Mouse (Mus musculus) brain, adult 2 months (tissue): ENCODE data around the gene Slc39a5.

Experiments used
- DNase-seq: peaks from one replicate; pipeline ENCODE4 v3.0.0; 2011; ENCODE audit warnings: low read depth, low spot score

The Slc39a5 gene

GRCm38 (mm10) chr10:128410560-128410845 is 9.5 kb upstream of the Slc39a5 start:
- no peak for DNase-seq

GRCm38 (mm10) chr10:128409692-128410559 is 8.9 kb upstream of the Slc39a5 start:
- peak; percentile 100 for DNase-seq

DNA sequence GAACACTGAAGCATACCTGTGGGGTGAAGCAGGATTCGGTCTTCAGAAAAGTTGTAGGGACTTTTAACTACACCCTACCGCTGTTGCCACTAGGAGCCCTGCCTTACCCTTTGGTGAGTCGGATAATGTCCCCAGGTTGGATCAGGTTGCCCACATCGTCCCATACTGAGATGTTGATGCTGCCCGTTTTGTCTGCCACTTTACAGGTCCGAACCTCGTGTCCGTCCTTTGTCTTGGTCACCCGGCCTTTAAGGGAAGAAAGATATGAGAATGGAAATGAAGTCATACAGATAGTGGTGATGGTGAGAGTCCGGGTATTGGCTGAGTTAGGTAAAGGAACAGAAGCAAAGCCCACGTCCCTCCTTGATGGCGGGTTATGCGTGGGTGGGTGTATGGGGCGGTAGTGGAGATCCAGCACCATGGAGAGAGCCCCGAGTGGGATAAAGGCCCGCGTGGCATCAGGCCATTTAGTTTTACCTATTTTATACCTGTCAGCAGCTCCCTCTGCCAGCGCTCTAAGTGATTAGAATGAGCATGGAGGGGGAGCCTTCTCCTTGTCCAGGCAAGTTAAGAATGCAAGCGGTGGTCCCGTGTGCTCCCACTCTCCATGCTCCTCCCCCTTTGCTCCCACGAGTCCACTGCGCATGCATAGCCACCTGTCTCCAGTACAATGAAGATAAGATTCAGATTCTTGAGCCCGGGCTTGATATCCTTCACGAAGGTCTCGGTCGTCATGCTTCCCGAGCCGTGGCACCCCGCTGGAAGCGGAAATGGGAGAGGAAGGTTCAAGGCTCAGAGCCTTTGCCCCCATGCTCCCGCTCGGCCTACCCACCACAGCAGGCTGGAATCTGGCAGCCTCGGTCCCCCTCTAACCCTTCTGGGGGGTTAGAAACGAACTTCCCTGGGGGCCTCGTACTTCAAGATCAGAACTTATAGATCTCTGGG is 7.8 kb upstream of the Slc39a5 start:
- peak; percentile 67 for DNase-seq

DNA sequence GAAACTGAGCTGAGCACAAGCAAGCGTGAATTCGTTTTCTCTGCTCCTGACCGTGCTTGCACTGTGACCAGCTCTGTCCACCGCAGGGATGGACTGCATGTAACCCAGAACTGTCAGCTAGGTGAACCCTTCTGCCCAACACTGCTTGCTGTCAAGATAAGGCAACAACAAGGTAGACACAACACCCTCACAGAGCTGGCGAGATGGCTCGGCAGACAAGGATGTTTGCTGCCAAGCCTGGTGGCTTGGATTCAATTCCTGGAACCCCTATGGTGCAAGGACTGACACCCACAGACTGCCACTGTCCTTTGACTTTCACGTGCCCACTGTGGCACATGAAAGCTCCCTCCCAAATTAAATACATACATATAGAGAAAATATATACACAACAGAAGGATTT is 2.9 kb upstream of the Slc39a5 start:
- DNase-seq = peak; percentile 82

DNA sequence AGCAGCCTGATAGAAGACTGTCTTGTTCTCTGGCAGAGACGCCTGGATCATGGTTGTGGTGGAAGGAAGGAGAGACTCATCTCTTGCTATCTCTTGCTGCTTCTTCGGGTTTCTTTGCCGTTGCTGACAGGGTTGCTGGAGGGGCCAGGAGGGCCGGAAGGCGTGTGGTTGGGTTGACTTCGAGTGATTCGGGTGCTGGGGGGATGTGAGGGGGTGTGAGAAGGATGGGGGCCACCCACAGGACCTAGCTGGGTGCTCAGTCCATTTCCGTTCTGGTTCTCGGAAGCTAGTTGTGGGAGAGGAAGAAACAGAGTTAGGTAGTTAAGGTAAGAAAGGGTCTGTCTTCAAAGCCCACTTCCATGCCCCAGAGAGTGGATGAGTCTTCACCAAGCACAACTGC is 609 bp upstream of the Slc39a5 start:
- no peak for DNase-seq

- DNase-seq = no peak
These were observed 691 bp downstream of the Slc39a5 start for GRCm38 (mm10) chr10:128400338-128400737.

DNA sequence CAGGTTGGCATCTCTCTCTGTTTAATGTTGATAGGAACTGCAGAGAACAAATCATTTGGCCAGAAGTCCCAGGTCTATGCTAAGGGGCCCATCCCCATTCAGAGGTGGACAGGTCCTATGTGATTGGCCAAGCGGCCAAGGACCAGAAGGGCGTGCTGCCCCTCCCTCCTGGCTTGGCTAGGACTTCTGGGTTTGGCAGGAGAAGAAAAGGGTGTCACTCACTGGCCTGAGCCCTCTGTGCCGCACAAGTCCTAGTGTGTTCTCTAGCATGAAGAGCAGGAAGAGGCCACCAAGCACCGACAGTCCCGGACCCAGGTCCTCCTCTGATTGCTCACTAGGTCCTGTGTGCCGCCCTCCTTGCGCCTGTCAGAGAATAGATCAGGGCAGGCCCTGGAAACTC is 3.6 kb downstream of the Slc39a5 start:
- DNase-seq = peak; percentile 79

GRCm38 (mm10) chr10:128396716-128397264 is 4.2 kb downstream of the Slc39a5 start:
- DNase-seq = no peak

- no peak for DNase-seq
These were observed 4.9 kb downstream of the Slc39a5 start for GRCm38 (mm10) chr10:128396017-128396673.

- DNase-seq = no peak
These were observed 9.2 kb downstream of the Slc39a5 start for GRCm38 (mm10) chr10:128391850-128392249.

DNA sequence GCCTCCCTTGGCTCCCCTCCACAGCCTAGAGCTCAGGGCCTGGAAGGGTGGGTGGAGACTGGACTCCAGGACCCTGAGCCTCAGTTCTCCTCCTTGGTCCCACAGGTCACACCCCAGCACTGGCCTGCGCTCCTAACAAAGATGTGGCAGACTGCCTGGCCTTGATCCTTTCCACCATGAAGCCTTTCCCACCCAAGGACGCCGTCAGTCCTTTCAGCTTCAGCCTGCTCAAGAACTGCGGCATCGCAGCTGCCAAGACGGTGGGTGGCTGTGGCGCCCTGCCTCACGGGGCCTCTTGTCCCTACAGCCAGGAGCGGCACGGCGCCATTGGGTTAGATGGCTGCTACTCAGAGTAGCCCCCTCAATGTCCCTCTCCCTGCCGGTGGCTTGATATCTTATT is 10.7 kb downstream of the Slc39a5 start:
- DNase-seq = no peak

- no peak for DNase-seq
These were observed 11.5 kb downstream of the Slc39a5 start for GRCm38 (mm10) chr10:128389570-128389969.

DNA sequence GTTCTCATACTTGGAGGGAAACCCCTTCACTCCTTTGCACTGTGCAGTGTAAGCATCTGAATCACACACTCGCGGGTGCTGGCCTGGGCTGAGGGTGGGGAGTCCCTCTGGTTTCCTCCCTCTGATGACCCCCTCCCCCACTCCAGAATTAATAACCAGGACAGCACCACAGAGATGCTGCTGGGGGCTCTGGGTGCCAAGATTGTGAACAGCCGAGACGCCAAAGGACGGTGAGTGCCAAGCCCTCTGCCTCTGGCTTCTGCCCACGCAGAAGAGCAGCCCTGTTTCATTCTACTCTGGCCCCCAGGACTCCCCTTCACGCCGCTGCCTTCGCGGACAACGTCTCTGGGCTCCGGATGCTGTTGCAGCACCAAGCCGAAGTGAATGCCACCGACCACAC is 12.1 kb downstream of the Slc39a5 start:
- no peak for DNase-seq

DNA sequence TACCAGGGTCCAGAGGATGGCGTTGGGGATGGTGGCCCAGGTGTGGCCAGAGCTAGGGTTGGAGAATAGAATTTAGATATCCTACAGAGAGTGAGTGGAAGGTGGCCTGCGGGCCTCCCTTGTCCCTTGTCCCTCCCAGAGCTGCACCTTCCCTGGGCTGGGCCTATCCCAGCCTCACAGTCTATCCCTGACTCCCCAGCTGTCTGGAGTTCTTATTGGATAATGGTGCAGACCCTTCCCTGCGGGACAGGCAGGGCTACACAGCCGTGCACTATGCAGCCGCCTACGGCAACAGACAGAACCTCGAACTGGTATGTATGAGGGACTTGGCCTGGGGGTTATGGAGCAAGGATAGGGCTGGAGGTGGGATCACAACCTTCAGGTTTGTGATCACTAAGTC is 15.1 kb downstream of the Slc39a5 start:
- no peak for DNase-seq

DNA sequence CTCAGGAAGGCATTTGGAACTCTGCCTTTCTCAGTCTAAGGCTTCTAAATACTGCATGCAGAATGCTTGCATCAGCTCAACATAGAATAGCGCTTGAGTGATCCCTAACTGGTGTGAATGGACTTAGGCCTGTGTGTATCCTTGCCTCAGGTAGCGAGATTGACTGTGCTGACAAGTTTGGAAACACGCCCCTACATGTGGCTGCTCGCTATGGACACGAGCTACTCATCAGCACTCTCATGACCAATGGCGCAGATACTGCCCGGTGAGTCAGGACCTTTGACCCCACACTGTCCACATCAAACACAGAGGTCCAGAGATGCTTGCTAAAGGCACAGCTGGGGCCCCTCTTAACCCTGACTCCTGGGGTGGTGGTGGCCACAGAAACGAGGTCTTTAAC is 18.5 kb downstream of the Slc39a5 start:
- DNase-seq = no peak

DNA sequence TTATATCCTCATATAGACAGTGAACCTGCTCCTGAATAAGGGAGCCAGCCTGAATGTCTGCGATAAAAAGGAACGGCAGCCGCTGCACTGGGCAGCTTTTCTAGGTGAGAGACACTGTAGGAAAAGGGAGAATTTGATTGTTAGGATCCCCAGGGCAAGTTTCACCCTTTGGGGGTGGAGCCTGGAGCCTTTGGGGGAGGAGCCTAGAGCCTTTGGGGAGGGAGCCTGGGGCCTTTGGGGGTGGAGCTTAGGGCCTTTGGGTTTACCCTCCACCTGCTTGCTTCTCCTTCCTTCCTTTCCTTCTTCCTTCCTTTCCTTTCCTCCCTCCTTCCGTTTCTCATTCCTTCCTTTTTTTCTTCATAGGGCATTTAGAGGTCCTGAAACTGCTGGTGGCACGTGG is 20.5 kb downstream of the Slc39a5 start:
- DNase-seq = no peak

DNA sequence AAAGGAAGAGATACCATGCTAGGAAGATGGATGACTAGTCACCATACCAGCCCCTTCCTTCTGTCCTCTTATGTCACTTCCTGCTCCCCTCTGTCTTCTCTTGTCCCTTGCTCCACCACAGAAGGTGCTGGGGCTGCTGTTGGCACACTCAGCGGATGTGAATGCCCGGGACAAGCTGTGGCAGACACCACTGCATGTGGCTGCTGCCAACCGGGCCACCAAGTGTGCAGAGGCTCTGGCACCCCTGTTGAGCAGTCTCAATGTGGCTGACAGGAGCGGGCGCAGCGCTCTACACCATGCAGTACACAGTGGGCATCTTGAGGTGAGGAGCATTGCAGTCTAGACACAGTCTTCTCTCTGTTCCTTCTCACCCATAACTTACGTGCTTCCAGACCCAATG is 21.8 kb downstream of the Slc39a5 start:
- DNase-seq = peak; percentile 49

DNA sequence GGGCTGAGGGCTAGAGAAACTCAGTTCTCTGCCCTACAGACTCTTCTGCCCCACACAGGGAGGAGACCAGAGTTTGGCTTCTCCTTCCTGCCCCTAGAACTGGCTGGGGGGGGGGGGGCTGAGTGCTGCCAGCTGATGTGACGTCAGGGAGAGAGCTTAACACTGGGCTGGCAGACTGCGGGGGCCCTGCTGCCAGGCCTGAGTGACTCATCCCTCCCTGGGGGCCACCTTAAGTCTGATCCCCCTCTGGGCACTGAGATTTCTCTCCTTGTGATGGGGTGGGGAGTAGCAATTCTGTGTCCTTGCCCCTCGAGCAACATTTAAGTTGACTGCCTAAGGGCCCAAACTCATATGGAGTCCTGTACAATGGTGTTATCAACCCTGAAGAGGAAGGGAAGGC is 22.6 kb downstream of the Slc39a5 start:
- peak; percentile 79 for DNase-seq

GRCm38 (mm10) chr10:128377940-128378448 is 23.0 kb downstream of the Slc39a5 start:
- DNase-seq = peak; percentile 61

DNA sequence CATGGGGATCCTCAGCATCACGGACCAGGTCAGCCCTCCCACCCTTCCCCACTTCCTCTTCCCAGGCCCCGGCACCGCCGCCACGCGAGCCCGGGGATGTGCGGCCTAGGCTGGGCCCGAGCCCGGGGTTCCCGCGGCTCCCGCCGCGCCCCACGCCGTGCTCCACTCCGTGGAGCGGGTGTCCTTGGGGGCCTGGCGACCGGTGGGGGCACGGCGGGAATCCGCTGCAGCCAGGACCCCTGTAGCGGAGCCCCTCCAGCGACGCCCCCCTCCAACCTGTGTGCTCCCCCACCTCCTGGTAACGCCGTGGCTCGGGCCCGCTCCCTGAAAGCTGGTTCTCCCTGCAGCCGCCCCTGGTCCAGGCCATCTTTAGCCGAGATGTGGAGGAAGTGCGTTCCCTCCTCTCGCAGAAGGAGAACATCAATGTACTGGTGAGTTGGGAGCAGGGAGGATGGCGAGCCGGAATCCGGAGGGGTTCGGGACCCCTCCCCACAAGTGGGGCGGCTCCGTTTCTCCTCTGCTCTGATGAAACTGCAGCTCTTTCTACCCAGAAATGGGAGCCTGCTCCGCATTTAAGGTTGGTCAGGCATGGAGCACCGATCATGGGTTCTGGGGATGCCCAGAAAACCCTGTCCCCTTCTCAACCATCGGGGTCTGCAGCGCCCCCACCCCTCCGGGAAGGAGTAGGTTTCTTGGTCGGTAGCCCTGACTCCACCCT is 23.6 kb downstream of the Slc39a5 start:
- DNase-seq = no peak
